Mouse (Mus musculus) myocyte (in vitro differentiated cells): ENCODE measurements at regions not wholly inside any gene's neighbourhood (a gene's known extent, or its start where the extent isn't known, plus 50 kb on each side); places are given as distances from the start of the nearest gene placed in this dataset.

ENCODE experiments used
- POLR2A ChIP-seq: IDR thresholded peaks from one replicate; pipeline ENCODE4 v1.6.1; 2011; ENCODE audit warnings: low read depth, mild to moderate bottlenecking, control low read depth, moderate library complexity; ENCODE audit not compliant: insufficient read length
- USF1 ChIP-seq: IDR thresholded peaks from one replicate; pipeline ENCODE4 v1.6.1; 2011; ENCODE audit warnings: low read depth, mild to moderate bottlenecking, control low read depth, moderate library complexity

- TF ChIP-seq USF1, result no peak
- TF ChIP-seq POLR2A, result no peak
Observed at GRCm38 (mm10) chr10:88008679-88009078, 82.2 kb upstream of the Pmch start.
